Mouse (Mus musculus) lung, embryonic 14.5 days (tissue): ENCODE results near the gene C130050O18Rik. TPM values are rescaled to one million over a fixed set of nuclear protein-coding genes. Genes with fewer than 3 reads are reported as not detected.
A peak's percentile ranks its signal among the peaks of the same experiment; 100 is the strongest.

Source experiments
- ATAC-seq: fragments of 200-750 bp; cut with Nextera tagmentation; 2 replicates; pipeline ENCODE4 v1.8.0; 2017; ENCODE audit warnings: mild to moderate bottlenecking, moderate TSS enrichment, moderate library complexity; ENCODE audit not compliant: insufficient read depth
- DNase-seq: peaks from one replicate; pipeline ENCODE4 v3.0.0-alpha.2; 2015
- H3K27ac ChIP-seq: fragments of 300-500 bp; sonication (generic); 2 replicates; pipeline ENCODE4 v1.5.1; 2014; ENCODE audit warnings: low read depth, mild to moderate bottlenecking, moderate library complexity
- H3K27me3 ChIP-seq: fragments of 300-500 bp; sonication (generic); 2 replicates; pipeline ENCODE4 v1.6.1; 2014; ENCODE audit warnings: low read length, control low read depth; ENCODE audit not compliant: insufficient read depth
- H3K36me3 ChIP-seq: fragments of 300-500 bp; sonication (generic); 2 replicates; pipeline ENCODE4 v1.6.1; 2014; ENCODE audit warnings: control low read depth; ENCODE audit not compliant: insufficient read depth
- H3K4me1 ChIP-seq: fragments of 300-500 bp; sonication (generic); 2 replicates; pipeline ENCODE4 v1.6.1; 2014; ENCODE audit warnings: antibody characterized with exemption, control low read depth; ENCODE audit not compliant: insufficient read depth
- H3K4me2 ChIP-seq: fragments of 300-500 bp; sonication (generic); 2 replicates; pipeline ENCODE4 v1.6.1; 2014; ENCODE audit warnings: mild to moderate bottlenecking
- H3K4me3 ChIP-seq: fragments of 300-500 bp; sonication (generic); 2 replicates; pipeline ENCODE4 v1.5.1; 2014; ENCODE audit warnings: low read depth, low read length
- H3K9ac ChIP-seq: fragments of 300-500 bp; sonication (generic); 2 replicates; pipeline ENCODE4 v1.6.1; 2014
- H3K9me3 ChIP-seq: fragments of 300-500 bp; sonication (generic); 2 replicates; pipeline ENCODE4 v1.6.1; 2016; ENCODE audit warnings: low read depth, low read length, control low read depth
- CTCF ChIP-seq: IDR thresholded peaks from 2 replicates; pipeline ENCODE4 v1.5.1; 2016; ENCODE audit warnings: antibody characterized with exemption, low read depth
- WGBS: fragments of 180-500 bp; shearing (Covaris S2); extraction: QIAGEN DNeasy Blood & Tissue Kit; methylation state at CpG from one replicate; pipeline ENCODE4 v1.1.7; 2014; 5-methylcytosine and 5-hydroxymethylcytosine counted together
- polyA plus RNA-seq: library from polyadenylated mRNA; unstranded; fragments of >200 nt; fragmentation: Nextera tagmentation; extraction: Ambion mirVana; gene quantifications from 2 replicates; pipeline ENCODE4 v1.2.1, GENCODE M21; 2014

C130050O18Rik gene
- polyA plus RNA-seq, 1 experiment from 2014 or later: 1.1 TPM

DNA sequence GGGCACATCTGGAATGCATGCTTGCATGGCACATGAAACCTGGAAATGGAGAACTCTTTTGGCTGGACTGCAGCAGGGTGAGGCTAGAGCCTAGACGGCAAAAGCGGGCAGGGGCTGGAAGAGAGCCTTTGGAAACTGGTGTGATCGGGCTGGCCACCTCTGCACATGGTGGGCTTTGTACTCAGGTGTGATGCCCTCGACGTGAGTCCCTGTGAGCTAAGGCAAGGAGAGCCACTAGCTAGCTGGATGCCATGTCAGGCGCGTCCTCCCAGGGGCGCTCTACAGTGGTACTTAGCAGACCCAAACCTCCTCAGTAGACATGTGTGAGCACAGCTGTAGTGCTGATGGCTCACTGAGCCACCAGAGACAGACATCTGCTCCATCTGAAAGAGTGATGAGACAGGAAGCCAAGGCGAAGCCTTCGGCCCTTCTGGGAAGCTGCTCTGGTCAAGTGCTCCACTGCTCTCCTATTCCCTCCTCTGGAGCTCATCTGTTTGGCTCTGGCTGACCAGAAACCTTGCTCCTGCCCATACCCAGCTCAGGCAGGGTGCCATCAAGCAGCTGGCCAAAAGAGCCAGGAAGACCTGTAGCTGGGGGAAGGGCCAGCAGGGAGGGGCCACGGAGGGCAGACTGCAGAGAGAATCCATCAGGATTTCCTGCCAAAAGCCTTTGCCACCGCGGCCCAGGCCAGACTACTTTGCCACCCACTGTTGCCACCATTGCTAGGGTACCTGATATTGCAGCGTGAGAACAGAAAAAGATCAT, 2.2 kb downstream of the C130050O18Rik start:
- Histone ChIP-seq H3K27me3 (no peaks in the 10 kb centered on the region), H3K9ac (no peak overlapping the region)

DNA sequence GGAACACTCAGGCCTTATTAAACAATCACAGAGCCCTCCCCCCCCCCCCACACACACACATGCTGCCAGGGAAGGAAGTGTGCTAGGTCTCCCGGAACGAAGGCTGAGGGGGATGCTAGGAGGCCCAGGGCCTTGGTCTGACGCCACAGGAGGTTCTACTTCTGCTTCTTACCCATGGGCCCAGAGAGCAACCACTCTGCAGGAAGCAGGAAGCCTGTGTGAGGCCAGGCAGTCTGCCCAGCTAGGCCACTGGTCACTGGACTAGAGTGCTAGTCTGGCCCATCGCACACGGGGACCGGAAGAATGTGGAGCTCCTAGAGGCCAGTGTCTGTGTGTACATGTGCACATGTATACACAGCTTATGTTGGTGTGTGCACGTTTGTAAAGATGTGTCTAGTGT, 3.4 kb downstream of the C130050O18Rik start:
- H3K36me3 ChIP-seq: no peaks in the 10 kb centered on the region
- no peaks in the 10 kb centered on the region for H3K27me3 ChIP-seq
- H3K9ac ChIP-seq: no peak overlapping the region
- no peak overlapping the region for H3K4me2 ChIP-seq
- peak; percentile 36 for DNase-seq
- no peaks in the 10 kb centered on the region; the same call in 1 of the 2 replicates for H3K4me1 ChIP-seq
- H3K4me3 ChIP-seq: no peak overlapping the region
- ATAC-seq: no peak
- no peak overlapping the region for H3K27ac ChIP-seq
- 0 out of 2 replicates have a peak, but pooled peaks have one; percentile 1 for TF ChIP-seq CTCF
- H3K9me3 ChIP-seq: no peaks in the 10 kb centered on the region
- WGBS: 76% methylated on average over 7 of the region's 7 CpGs

More for the DNA sequence above, 2.2 kb downstream of the C130050O18Rik start:
- TF ChIP-seq CTCF: no peak
- DNase-seq: no peak
- Histone ChIP-seq H3K4me1 (no peaks in the 10 kb centered on the region; the same call in 1 of the 2 replicates), H3K27ac (no peak overlapping the region), H3K4me2 (no peak overlapping the region), H3K4me3 (no peak overlapping the region), H3K9me3 (no peaks in the 10 kb centered on the region), H3K36me3 (no peaks in the 10 kb centered on the region)
- no peak for ATAC-seq
- 76% methylated on average over 14 of the region's 14 CpGs for WGBS

DNA sequence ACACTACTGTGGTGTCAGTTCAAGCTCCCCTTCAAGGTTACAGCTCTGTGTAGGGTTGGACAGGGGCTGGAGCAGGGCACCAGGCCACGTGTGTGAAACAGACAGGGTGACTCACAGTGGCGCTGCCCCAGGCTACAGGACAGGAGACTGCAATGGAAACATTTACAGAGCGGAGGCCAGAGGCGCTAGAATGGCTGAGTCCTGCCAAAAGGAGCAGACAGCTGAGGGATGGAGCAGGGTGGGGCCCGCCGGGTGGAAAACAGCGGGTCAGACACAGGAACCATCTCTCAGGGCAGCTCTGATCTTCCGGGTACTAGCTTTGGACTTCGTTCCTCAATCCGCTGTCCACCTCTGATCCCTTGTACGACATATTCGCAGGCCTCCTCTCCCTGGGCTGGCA, 4.3 kb downstream of the C130050O18Rik start:
- Histone ChIP-seq H3K9me3 (no peaks in the 10 kb centered on the region), H3K4me1 (no peaks in the 10 kb centered on the region; the same call in 1 of the 2 replicates), H3K36me3 (no peaks in the 10 kb centered on the region), H3K4me3 (no peak overlapping the region), H3K27me3 (no peaks in the 10 kb centered on the region), H3K27ac (peak overlapping the region; percentile 33; the same call in 1 of the 2 replicates), H3K4me2 (no peak overlapping the region), H3K9ac (no peak overlapping the region)
- DNase-seq: peak; percentile 52
- no peak for TF ChIP-seq CTCF
- WGBS: 65% methylated on average over 12 of the region's 12 CpGs
- peak; percentile 50; the same call in 1 of the 2 replicates for ATAC-seq

DNA sequence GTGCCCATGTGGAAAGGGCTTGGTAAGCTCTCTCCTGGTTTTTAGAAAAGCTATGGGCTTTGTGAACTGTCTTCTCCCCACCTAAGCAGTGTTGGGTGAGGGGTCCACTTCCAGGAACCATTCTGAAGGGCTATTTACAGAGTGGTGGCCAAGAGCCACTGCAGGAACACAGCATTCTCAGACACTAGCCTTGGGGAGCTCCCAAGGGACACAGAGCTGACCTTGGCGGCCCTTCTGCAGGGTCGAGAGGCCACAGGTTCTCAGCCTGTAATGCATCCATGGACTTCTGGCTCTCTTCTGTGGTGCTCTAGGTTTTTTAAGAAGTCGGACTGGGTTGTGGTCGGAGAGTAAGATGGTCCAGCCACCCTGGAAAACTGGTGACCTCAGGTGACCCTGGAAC, 5.0 kb downstream of the C130050O18Rik start:
- Histone ChIP-seq H3K4me1 (no peaks in the 10 kb centered on the region; the same call in 1 of the 2 replicates), H3K9me3 (no peaks in the 10 kb centered on the region), H3K4me3 (no peak overlapping the region), H3K36me3 (no peaks in the 10 kb centered on the region), H3K27me3 (no peaks in the 10 kb centered on the region), H3K27ac (no peak overlapping the region), H3K4me2 (no peak overlapping the region), H3K9ac (no peak overlapping the region)
- WGBS: 83% methylated on average over 4 of the region's 4 CpGs
- TF ChIP-seq CTCF: no peak
- ATAC-seq (no peak), DNase-seq (no peak)

DNA sequence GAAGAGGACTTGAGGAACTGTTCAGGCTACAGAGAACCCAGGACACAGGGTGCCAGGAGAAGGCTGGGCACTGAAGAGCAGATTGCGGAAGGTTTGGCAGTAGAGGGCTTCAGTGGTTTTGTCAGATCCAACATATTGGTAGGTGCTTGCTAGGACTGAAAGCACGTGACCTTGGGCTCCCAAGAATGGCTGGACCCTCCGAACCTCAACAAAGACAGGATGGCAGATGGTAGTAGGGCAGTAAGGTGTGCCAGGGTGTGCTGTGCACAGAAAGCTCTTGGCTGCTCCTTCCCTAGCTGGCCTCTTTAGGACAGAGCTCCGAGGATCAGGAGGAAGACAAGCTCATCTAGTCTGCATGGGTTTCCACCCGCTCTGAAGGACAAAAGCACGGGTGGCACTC, 6.0 kb downstream of the C130050O18Rik start:
- DNase-seq (no peak), ATAC-seq (no peak)
- no peak for TF ChIP-seq CTCF
- H3K4me2 ChIP-seq: no peak overlapping the region
- no peak overlapping the region for H3K9ac ChIP-seq
- no peaks in the 10 kb centered on the region for H3K27me3 ChIP-seq
- H3K36me3 ChIP-seq: no peaks in the 10 kb centered on the region
- H3K4me3 ChIP-seq: no peak overlapping the region
- no peaks in the 10 kb centered on the region for H3K9me3 ChIP-seq
- H3K27ac ChIP-seq: no peak overlapping the region
- no peaks in the 10 kb centered on the region; the same call in 1 of the 2 replicates for H3K4me1 ChIP-seq
- 92% methylated on average over 6 of the region's 6 CpGs for WGBS

DNA sequence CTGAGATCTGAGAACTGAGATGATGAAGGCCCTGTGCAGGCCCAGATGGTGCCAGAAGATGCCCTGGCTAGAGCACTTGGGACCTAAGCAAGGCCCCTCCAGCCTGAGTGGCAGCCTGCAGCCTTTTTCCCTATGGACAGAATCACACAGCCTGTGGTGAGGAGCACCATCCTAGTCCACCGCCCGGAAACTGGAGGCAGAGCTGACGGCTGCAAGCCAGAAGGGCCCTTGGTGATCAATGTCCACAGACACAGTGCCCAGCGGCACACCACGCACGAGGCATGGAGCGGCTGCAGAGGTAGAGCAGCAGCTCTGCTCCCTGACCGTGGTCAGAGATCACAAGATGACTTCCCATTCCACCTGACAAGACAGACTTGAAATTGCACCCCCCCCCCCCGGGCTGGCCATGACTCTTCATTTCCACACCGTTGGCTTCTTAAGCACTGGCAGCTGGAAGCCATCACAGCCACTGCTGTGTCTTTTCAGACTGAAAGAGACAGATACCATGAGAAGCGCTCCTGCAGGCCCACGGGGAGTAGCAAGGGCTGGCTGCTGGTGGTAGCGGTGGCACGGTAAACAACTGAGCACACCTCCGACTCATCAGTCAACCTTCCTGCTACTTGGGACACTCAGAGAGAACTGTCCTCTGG, 6.7 kb downstream of the C130050O18Rik start:
- Histone ChIP-seq H3K27me3 (no peaks in the 10 kb centered on the region), H3K4me2 (no peak overlapping the region), H3K9ac (no peak overlapping the region), H3K4me1 (no peaks in the 10 kb centered on the region; the same call in 1 of the 2 replicates), H3K4me3 (no peak overlapping the region), H3K9me3 (no peaks in the 10 kb centered on the region), H3K36me3 (no peaks in the 10 kb centered on the region), H3K27ac (no peak overlapping the region)
- TF ChIP-seq CTCF: no peak
- ATAC-seq: no peak
- WGBS: 56% methylated on average over 15 of the region's 15 CpGs
- peak; percentile 64 for DNase-seq

DNA sequence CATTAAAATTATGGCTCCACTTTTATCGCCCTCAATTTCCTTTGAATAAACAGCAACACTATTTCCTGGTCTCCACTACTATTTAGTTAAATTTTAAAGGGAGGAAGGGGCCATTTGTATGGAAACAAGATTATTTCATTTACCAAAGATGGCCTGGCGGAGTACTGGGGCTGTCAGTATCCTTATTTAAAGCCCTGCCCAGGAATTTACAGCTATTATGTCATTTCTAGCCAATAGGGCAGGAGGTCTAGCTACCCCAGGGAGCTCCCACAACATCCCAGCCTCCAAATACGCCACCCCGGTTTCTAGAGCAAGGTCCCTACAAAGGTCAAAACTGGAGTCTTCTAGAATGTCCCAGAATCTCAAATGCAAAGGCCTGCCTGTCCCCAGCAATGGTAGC, 8.5 kb downstream of the C130050O18Rik start:
- Histone ChIP-seq H3K4me1 (0 out of 2 replicates have a peak, but pooled peaks cover 2% of the 10 kb centered on the region), H3K36me3 (no peaks in the 10 kb centered on the region), H3K4me2 (no peak overlapping the region), H3K9ac (no peak overlapping the region), H3K9me3 (no peaks in the 10 kb centered on the region), H3K27ac (no peak overlapping the region), H3K4me3 (no peak overlapping the region), H3K27me3 (no peaks in the 10 kb centered on the region)
- DNase-seq (no peak), ATAC-seq (no peak)
- WGBS: 70% methylated on average over 4 of the region's 4 CpGs
- no peak for TF ChIP-seq CTCF
